Mouse (Mus musculus) heart, postnatal 10 days (tissue): ENCODE results near the gene Prkca. TPM values are rescaled to one million over a fixed set of nuclear protein-coding genes. Genes with fewer than 3 reads are reported as not detected.

Source experiments
- DNase-seq, 2 experiments: peaks; one replicate each; pipeline ENCODE4 v3.0.0; 2021
- intact Hi-C: fragments of 180-260 bp; cut with DNase I; formaldehyde crosslinking; loops from one replicate; pipeline ENCODE4 v1.15.1; 2025
- total RNA-seq, 2 experiments: library from RNA; stranded (reverse); gene quantifications; 2 replicates each; pipeline ENCODE4 v1.2.3; 2021

Gene Prkca
- total RNA-seq, 2 experiments from 2014 or later = 44.8 to 52.4 TPM

DNA sequence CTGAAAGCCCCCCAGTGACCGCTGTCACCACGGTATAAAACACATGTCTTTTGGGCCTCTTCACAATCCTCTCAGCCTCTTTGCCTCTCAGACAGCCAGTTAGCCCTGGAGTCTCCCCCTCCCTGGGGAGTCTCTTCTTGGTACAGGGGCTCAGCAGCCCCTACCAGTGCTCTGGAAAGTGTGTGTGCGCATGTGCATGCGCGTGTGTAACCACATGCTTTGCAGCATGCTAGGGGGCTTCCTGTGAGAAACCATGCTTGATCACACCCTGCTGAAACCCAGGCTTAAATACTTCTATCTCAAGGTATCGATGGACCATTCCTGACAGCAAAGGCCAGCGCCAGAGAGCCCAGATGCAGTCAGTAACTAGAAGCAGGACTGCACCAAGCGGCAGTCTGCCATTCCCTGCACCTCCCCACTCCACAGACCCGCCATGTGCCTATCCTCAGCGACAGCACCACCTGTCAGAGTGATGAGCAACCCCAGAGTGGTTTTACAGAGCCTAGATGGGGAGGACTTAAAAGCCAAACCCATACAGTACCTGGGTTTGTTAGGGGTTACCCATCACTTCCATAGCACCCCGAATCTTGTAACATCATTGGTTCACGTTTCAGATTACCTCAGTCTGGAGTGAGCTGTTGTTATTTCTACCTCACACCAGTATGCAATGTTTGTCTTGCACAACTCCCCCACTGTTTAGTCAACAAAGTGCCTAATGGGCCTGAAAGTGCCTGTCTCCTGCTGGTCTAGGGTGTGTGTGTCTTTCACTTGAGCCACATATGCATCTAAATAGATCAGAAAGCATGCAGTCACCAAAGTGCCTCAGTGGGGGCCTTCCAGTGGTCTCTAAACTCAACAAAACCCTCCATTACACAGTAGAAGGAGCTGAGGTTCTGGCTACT lies 75.1 kb downstream of the Prkca start:
- no peak for DNase-seq
- intact Hi-C loops = no loop called here

DNA sequence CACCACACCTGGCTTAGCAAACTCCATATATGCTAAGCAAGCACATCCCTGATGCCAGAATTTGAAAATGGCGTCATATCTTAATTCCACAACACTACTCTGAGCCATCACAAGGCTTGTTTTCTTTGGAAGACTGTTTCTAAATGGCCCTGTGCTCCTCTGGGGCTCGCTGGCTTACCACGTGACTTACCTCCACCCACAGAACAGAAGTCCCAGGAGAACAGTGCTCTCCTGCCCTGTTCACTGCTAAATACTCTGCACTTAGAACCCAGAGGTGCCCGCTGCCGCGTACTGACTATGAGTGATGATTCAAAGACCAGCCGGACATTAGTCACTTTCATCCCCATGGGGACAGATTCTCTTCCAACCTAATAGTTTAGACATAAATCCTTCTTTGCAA lies 75.9 kb downstream of the Prkca start:
- intact Hi-C loops = no loop called here
- no peak for DNase-seq

DNA sequence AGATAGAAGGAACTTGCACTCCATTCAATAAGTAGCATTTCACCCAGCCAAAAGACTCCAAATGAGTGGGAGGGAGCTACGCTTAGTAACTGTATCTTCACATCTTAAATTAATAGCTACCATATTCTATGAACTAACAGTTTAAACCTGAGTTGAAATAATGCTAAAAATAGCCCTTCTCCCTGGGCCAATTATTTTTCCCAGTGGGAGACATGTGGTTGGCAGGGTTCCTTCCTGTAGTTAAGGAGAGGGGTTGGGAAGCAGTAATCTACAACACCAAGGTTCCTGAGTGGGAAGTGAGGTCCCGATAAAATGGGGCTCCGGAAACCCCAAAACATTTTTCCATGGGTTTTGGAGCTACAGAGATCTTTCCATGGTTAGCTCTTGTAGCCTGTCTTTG lies 76.7 kb downstream of the Prkca start:
- intact Hi-C loops = no loop called here
- peak in 1 of 2 experiments; percentile 47 for DNase-seq

DNA sequence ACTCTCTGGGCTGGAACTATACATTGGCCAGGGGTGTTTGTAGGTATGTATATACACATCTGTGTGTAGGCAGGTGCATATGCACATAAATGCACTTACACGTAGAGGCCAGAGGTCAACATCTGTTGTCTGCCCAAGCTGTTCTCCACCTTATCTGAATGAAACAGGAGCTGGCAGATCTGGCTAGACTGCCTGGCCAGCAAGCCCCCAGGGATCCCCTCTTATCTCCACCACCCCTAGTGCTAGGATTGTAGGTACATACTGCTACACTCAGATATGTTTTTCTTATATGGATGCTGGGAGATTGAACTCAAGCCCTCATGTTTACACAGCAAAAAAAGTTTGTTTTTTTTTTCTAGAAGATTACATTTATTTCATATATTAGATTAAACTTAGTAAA lies 79.9 kb downstream of the Prkca start:
- DNase-seq = no peak
- intact Hi-C loops = no loop called here

DNA sequence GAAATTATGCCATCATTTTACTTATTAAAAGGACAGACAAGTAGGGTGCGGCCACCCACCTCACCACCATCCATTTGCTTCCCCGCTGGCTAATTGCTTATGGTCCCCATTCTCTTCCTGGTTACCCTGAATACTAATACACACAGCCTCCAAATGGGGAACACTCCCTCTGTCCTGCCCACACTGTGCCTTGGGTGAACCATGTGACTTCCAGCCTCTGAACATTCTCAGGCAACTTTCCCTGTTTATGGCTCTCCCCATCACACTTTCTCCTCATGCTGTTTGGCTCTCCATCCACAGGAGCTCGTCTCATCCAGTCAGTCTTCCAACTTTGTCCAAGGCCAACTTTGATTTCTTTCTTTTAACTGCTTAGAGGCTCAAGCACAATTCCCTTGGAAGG lies 80.3 kb downstream of the Prkca start:
- intact Hi-C loops = no loop called here
- DNase-seq = no peak

DNA sequence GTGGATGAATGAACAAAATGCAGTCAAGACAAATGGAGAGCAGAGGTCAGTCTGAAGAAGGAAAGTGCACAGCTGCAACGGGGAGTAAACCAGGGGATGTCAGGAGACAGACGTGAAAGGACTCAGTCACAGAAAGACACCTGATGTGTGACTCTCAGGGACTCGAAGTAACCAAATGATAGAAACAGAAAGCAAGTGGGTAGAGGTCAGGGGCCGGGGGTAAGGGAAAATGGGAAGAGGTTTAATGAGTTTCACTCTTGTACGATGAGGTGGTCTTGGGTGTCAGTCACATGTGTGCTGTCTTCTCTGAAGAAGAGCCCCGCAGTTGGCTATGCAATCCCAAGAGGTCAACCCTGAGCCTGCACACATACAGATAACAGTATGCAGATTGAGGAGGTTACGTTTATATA lies 82.0 kb downstream of the Prkca start:
- DNase-seq = no peak
- intact Hi-C loops = no loop called here

DNA sequence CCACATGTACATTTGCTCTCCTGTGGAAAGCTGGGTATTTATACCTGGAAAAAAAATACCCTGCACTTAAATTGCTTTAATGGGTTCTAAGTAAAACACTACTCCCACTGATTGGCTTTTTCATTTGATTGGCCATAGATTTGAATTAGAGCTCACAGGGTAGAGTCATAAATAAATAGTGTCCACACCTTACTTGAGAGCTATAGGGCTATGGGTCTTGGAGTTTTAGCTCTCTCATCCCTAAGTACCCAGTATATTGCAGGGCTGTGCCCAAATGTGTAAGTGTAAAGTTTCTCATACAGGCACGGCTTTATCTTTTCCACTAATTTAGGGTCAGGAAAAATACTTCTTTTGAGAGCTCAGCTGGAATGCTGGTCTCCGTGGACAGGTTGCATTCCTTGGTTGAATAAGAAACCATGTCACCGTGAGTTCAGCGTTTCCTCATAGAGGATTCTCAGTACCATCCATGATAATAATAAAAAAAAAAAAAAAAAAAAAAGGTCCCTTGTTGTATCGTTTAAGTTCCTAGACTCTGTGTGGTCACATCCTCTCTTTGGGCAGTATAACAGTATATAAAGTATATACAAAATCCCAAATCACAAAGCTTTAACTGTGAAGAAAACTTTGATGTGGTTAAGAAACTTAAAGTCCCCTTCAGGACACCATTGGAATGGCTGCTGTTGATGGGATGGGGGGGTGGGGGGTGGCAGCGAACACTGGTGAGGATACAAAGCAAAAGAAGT lies 82.8 kb downstream of the Prkca start:
- intact Hi-C loops = no loop called here
- no peak for DNase-seq

DNA sequence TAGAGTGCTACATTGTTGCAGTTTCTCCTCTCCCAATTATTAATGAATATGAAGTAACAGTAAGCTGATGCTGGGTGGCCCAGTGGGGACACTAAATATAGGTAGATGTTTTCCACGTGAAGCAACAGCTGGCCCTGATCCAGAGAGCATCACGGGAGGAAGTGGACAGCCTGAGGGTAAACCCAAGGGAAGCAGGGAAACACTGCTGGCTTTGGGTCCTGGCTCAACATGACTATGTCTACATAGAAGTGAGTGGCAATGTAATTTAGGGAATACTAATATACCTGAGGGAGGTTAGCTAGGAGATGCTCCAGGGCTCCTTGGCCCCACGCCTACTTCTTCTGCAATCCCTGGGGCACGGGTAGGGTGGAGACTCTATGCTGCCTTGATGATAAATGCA lies 84.3 kb downstream of the Prkca start:
- DNase-seq = peak; percentile 72 to 76
- intact Hi-C loops = loop anchor here (5.0 kb wide), 1 partner anchor 83 kb away; the partner anchor contains the start of genes Apoh and Prkca

DNA sequence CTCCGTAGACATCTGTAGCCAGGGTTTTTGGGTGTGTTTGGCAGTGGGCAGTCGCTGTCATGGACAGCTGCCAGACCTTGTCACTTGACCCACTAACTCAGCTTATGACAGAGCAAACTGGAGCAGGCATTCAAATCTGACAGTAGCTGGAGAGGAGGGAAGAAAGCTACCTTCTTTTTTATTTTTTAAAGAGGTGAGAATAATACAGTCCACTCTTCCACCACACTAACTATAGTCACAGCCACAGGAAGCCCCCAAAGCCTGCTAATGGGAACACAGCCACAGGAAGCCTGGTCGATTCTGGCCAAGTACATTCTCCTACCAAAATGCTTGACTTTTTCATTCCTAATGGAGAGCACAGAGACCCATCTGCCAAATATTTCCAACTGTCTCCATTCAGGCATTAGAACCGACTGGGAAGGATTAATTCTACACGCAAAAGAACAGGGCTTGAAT lies 84.9 kb downstream of the Prkca start:
- peak; percentile 77 to 78 for DNase-seq
- intact Hi-C loops = loop anchor here (5.0 kb wide), 1 partner anchor 83 kb away; the partner anchor contains the start of genes Apoh and Prkca

DNA sequence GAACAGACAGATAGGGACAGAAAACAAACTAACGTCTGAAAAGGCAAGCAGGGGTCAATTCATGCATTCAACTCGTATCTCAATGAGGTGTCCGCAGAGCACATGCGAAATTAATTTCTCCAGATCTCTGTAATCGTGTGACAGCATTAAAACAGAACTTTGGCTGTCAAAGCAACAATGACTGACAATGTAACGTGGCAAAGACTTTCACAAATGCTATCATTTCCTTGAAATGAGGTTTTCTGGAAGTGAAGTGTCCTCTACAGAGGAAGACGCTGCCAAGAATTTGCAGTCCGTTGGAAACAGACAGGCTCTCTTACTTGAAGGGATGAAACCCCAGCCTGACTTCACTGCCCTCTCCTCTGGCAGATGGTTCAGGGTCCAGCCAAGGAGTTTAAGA lies 85.8 kb downstream of the Prkca start:
- DNase-seq = no peak
- intact Hi-C loops = loop anchor here (5.0 kb wide), 1 partner anchor 84 kb away; the partner anchor contains the start of genes Apoh and Prkca

DNA sequence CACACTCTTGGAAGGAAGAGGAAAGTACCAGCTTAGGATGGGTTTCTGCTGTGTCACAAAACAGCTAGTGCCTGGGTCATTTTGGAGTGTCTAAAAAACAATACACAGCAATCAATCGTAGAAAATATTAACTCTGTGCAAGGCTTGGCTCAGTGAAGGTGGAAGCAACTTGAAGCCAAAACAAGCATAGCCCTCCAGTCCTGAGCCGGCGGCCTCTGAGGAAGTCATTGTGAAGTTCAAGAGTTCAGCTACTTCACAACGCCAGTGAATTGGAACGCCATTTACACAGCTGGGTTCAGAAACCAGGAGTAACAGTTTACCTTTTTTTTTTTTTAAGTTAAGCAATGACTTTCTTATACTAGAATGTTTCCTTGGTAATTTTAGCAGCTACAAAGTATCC lies 89.0 kb downstream of the Prkca start:
- intact Hi-C loops = loop anchor here (5.0 kb wide), 1 partner anchor 88 kb away; the partner anchor contains the start of genes Apoh and Prkca
- DNase-seq = no peak

DNA sequence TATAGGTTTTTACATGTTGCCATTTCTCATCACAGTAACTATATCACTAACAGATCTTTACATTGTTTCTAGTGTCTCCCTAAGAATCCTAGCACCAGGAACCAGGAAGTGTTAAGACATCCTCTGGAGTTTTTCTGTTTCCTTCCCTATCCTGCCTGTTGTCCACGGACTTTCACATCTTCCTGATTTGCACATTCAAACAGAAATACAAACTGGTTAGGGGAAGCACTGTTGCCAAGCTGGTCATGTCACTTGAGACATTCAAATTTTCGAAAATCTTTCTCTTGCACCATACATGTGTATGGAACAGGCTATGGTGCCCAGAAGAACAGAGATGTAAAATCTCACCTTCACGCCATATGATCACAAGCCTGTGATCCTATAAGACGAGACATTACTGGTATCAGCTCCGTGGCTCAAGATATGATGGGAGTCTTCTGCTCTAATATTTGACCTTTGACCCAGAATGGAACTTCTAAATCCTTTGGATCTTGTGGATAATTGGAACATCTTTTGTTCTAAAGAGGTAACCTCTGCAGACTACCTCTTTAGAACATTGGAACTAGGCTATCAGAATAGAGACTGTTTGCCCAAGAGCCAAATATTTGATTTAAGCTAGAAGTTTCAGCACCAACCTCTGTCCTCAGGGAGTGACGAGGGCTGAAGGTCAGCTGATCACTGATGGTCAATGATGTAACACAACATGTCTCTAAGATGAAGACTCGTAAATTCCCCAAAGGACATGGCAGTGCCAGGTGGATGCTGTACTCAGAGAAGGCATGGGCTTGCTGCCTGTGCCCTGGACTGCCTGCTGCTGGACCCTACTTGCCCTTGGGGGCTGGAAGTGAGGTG lies 91.6 kb downstream of the Prkca start:
- intact Hi-C loops = no loop called here
- no peak for DNase-seq

DNA sequence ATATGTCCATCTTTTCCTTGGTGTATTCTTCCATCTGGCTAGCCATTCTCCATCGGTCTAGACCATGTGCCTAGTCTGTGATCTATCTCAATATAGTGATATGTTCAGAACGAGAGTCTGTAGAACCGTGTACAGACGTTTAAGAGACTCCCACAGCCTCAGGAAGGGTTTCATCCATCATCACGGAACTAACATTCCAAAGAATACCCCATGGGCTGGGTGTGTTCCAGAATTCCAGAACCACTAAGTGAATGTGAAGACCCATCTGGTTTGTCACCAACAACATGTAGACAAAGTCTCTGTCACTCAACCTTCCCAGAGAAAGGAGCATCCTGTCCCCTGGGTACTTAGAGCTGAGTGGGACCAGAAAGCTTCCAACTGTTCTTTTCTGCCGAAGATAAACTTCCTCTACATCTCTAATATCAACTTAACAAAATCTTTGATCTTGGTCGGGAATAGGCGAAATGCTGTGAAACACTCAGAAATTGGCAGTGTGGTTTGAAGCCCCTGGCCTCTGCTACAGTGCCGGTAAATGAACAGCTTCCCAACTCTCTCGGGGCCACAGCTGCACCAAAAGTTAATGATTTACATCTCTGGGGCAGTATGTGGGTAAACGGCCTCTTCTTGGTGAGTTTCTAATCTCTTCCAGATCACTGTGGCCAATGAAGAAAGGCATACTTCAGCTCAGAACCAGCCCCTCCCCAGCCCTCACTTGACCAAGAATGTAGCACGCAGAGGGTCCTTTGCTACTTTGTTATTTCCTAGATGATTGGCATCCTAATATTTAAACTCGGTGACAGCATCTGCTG lies 92.7 kb downstream of the Prkca start:
- DNase-seq = no peak
- intact Hi-C loops = no loop called here

DNA sequence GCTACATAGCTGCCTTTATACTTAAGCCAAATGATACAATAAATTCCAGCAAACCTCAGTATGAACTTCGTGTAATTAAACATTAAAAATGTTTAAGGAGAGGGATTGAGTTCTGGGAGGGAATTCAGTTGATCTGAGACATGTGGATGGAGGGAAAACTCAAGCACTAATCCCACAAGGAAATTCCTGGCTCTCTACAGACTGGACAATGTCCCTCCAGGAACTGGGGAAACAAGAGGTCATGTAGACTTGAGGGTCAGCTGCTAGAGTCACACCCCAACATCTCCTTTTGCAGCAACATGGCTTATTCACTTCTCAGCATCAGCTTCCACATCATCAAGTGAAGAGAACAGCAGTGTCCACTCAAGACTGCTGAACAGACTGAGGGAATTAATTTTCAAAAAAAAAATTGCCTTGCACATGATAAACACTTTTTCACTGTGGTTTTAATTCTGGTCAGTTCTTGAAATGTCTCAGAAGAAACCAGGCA lies 93.5 kb downstream of the Prkca start:
- DNase-seq = no peak
- intact Hi-C loops = no loop called here

DNA sequence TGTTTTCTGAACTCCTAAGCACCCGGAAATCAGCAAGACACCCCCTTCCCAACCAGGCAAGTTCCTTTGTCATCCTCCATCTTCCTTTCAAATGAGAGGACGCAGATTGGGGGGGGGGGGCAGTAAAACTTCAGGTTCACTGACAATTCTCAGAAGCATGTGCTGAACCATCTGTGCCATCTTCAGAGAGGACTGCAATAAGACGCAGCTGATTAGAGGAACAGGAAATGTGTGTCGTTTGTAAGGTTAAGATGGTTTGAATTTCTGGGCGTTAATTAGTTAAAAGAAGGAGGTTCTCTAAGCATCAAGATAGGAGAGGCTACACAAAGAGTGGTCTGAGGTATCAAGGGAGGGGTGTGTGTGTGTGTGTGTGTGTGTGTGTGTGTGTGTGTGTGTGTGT lies 94.2 kb downstream of the Prkca start:
- intact Hi-C loops = no loop called here
- DNase-seq = no peak

DNA sequence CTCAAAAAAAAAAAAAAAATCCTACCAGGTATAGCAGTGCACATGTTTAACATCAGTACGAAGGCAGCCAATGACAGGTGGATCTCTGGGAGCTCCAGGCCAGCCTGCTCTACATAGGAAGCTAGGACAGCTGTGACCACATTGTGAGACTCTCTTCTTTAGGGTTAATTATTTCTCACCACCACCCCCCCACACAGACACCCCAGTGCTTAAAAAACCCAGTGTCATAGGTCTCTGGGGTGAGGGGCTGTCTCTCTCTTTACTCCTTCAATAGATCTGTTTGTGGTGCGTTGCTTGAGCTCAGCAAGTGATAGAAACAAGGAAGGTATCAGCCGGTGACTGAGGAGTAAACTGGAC lies 94.7 kb downstream of the Prkca start:
- no peak for DNase-seq
- intact Hi-C loops = no loop called here

DNA sequence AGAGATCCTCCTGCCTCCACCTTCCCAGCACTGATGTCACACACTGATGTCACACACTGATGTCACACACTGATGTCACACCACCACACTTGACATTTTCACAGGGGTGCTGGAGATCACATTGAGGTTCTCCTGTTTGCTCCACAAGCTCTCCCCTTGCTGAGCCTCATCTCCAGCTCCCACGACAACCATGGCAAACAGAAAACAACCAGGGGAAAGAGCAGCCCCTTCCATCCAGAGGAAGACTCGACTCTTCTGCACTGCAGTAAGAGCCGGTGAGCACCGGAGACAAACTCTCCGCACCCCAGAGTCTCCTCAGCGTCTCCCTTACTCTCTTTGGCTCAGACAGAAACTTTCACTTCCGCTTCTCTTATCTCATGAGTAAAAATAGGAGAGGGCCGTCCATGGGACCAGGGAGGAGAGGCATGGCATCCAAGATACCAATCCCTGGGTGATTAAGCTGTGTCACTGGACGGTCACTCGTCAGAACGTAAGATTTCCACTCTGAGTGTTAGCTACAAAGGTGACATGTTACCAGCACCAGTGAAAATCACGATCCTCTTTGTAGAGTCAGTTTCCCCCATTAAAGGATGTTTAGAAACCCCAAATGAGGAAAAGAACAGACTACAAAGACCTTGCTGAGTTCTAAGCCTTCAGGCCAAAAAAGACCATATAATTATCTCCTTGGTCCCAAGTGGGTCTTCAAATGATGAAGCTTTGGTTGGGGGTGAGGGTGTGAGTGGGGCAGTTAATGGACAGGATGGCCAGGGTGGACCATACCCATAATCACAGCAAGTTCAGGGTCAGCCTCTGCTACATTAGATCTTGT lies 95.3 kb downstream of the Prkca start:
- no peak for DNase-seq
- intact Hi-C loops = no loop called here

DNA sequence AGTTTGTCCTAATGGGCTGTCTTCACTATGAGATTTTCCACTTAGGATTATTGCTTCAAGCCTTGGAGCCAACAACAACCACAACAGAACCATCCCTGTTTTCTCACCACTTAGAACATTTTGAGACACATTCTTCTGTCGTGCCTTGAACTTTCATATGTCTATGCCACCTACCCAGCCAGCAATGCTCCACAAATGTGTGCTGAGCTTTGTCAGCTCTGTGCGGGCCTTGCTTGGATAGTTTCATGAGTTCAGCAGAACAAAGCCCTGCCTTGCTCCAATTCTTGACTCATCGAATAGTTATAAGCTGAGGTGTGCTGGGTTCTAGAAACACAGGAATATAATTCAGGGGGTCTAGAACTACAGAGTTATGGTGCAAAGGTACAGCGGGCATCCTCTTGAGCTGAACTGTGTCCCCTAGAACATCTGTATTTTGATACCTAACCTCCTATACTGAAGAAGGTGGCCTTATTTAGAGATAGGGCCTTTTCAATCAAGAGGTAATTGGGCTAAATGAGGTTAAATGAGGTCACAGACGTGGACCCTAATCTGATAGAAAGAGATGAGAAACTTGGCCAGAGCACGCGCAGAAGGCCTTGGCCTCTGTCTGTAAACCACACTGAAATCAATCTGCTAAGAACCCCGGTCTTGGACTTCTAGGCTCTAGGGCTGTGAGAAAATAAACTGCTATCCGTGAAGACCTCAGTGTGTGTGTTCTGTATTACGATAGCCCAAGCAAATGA lies 96.4 kb downstream of the Prkca start:
- no peak for DNase-seq
- intact Hi-C loops = no loop called here
